Mouse (Mus musculus): ENCODE measurements at regions not wholly inside any gene's neighbourhood (a gene's known extent, or its start where the extent isn't known, plus 50 kb on each side); places are given as distances from the start of the nearest gene placed in this dataset.

GRCm38 (mm10) chr13:101505054-101505453, 263.0 kb downstream of the Pik3r1 start:
- no peak for DNase-seq (ENCODE audit: low spot score)

- no peak for DNase-seq (ENCODE audit: low spot score)
Observed at GRCm38 (mm10) chr13:101504241-101504640, 263.8 kb downstream of the Pik3r1 start.

DNA sequence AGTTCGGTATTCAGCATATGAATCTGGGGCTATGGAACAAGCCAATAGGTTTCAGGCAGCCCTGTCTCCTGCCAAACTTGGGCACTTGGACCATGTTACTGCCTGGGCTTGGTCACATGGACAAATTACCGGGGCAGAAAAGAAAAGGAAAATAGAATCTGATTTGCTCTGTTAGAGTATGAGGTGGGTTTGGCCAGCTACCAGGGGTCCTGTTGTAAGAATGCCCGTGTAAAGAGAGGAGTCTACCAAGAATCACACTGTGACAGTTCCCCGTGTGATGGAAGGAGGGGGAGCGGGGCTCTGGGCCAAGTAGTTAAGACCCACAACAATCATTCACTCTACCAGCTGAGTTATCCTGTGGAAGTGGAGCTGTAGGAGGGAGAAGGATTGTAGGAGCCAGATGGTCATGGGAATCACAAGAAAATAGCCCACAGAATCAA, 266.2 kb downstream of the Pik3r1 start:
- no peak for DNase-seq (ENCODE audit: low spot score)

- no peak for DNase-seq (ENCODE audit: low spot score)
Observed at GRCm38 (mm10) chr13:101501061-101501460, 267.0 kb downstream of the Pik3r1 start.

GRCm38 (mm10) chr13:101491835-101492234, 276.2 kb downstream of the Pik3r1 start:
- DNase-seq (ENCODE audit: low spot score) = peak; percentile 3

DNA sequence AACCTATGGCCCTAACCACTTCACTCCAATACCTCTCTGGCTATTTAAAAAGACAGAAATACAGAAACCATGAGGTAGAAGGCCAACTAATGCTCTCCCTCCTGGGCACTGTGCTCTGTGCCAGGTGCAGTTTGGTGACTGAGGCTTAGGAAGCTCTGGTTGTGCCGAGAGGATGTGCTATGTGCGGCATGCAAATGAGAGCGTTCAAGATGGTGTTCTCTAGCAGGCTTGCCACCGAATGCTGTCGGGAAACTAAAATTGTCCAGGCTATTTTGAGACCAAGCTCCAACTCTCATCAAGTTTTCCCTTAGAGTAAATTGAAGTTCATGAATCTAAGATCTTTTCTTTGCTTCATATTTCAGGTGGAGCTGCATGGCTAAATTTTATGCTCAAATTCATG, 277.1 kb downstream of the Pik3r1 start:
- no peak for DNase-seq (ENCODE audit: low spot score)

GRCm38 (mm10) chr13:101487621-101488020, 280.4 kb downstream of the Pik3r1 start:
- no peak for DNase-seq (ENCODE audit: low spot score)

- DNase-seq (ENCODE audit: low spot score) = no peak
Observed at GRCm38 (mm10) chr13:101485823-101486222, 282.2 kb downstream of the Pik3r1 start.

GRCm38 (mm10) chr13:101483816-101484215, 284.2 kb downstream of the Pik3r1 start:
- no peak for DNase-seq (ENCODE audit: low spot score)

DNA sequence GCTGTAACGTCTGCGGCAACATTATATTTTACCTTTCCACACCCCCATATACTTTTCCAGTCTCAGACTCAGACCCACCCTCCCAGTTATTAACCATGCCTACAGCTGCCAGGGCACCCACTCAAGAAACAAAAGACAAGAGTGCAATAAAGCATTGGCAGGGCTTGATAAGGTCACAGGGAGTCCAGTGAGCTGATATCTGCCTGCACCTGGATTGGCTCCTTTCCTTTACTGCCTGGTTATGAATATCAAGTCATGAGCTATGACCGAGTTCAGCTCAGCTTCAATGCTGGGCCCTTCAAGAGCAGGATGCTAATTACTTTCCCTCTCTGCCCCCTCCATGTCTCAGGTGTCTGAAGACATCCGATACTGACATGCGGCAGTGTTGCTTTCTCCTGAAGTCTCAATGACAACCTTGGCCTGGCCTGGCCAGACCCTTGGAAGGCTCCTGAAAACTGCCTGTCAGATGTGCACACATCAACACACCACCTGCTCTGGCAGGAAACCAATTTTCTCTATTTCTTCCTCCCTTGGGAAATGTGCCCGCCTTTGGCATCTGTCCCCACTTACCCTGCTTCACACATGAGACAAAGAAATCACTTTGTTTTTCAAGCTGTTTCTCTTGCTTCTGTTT, 286.3 kb downstream of the Pik3r1 start:
- DNase-seq (ENCODE audit: low spot score) = no peak

DNA sequence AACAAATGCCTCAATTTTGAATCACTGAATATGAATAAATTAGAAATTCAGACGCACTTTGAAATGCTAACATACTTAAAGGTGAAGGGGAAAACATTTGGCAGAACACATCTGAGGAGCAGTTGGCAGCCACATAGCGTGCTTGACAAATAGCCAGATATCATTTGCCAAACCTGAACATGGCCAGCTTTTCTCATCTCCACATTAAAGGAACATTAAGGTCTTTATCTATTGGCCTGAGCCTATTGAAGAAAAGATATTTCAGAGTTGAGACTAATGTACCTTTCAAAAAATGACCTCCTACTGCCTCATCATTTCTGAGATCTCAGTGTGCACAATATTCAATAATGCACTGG, 288.7 kb downstream of the Pik3r1 start:
- DNase-seq (ENCODE audit: low spot score) = no peak

DNA sequence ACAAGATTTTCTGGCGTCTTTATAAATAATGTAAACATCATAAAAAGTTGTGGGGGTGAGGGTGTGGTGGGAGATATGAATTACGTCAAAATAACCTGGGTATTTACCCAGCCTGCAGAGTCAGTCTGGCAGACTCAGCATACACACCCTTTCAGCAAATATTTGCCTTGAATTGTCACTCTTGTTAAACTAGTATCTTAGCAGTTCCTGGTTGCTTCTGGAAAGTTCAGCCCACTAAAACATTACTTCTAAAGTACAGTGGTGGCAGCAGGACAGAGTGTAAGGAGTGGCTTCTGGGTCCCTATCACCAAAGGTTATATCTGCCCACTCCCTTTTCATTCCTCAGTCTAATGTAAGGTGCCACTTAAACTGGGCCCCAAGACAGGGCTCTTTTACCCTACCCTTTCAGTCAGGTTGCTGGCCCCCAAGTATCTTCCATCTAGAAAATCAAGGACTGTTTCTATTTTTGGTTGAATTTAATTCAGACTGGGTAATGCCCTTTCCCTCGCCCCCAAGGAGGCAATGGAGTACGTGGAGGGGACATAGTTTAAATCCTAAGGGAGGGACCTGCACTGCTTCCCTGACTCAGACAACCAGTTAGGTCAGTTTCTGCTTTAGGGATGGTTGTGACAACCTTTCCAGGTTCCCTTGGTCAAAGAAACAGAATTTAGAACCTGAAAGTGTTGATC, 289.3 kb downstream of the Pik3r1 start:
- no peak for DNase-seq (ENCODE audit: low spot score)

DNA sequence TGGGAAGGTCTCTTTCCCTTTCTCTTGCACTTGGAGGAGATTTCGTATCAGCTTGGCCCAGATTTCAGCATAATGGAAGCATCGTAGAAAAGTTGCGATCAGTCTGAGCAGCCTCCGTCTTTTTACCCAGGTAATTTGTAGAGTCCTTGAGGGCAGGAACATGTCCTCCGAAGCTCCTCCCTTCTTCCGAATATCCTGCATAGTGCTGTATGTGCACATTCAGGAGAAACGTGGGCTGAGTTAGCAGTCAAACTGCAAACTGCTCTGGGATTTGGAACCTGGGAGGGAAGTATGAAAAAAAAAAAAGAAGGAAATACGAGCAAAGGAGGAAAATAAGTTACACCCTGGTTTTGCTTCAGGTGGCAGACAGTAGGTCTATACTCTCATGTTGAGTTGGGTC, 294.7 kb downstream of the Pik3r1 start:
- DNase-seq (ENCODE audit: low spot score) = no peak

DNA sequence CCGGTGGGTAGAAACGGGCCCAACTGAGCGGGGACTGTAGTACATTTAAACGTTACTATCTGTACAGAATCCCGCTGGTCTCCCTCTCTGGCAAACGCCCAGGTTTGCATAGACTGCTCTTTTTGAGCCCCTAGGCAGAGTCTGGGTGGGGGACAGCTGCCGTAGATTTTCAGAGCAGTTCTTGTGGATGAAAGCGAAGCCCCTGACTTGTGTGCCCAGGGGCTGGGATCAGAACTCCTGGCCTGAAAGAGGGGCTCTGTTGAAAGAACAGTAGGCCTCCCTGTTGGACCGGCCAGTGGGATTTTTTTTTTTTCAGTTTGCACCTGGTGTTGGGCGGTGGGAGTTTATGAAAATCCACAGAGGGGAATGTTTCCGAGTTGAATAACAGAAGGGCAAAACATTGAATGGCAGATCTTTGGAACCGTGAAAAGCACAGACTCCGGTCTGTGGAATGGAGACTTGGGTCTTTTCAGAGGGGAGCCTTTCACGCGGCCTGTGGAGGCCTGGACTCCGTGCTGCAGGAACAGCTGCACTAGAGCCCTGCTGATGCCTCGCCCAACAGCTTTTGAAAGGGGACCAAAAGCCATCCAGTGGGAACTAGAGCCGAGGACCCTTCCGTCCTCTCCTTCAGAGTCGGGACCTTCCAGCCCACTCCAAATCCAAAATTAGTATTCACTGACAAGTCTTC, 297.3 kb downstream of the Pik3r1 start:
- no peak for DNase-seq (ENCODE audit: low spot score)

DNA sequence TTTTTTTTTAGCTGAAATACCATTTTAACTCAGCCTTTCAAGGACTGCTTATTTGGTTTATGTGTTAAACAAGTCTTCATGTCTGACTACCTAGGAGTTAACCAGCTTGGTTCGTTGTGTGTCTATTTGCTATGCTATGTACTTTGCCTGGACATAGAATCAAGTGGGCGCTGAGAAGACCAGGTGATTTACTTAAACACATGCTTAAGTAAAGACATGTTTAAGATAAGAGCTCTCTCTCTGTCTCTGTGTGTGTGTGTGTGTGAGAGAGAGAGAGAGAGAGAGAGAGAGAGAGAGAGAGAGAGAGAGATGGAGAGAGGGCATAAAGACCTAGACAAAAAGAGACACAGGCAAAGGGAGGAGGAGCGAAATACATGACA, 302.3 kb downstream of the Pik3r1 start:
- DNase-seq (ENCODE audit: low spot score) = no peak

DNA sequence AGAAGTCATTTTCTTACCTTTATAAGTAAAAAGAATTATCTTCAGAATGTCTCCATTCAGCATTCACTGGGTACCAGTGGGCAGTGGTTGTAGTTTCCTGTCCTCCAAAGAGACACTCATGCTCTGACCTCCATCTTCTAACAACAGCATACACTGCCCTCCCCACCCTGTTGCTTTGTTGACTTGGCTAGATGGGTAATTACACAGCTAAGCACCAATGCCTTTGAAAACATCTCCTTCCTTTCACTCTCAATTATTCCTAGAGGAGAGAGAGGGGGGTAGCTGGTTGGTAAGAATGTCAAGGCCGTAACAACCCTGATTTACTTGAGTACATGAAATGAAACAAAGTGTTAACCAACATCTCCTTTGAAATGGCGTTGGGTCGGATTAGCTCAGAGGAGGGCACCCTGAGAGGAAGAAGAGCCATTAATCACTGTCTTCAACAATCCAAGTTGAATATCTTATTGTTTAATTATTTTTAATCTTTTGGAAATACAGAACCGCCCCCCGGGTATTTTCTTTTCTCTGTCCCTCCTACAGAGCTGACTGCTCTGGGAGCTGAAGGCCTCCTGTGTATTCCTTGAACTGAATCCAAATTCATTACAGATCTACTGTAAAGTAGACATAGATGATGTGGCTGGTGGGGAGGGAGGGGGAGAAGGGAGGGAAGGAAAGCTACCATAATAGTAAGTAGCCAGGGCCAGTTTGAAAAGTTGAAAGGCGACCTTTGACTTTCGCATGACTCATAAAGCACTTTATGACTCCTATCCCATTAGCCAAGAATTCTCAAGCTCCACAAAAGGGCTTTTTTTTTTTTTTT, 302.9 kb downstream of the Pik3r1 start:
- no peak for DNase-seq (ENCODE audit: low spot score)

DNA sequence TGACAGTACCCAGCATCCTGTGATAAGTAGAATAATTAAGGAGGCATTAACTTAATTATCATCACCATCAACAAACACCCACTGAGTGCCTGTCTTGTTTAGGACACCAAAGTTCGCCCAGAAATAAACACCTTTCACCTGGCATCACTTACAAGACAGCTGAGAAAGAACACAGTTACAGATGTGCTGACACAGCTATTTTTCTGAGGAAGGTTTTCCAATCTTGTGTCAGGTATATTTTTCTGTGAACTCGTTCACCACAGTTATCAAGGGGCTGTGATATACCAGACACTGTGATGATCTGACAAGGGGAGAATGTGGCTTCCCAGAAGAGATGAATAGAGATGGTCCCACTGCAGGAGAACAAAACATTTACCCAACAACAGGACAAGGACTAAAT, 311.1 kb downstream of the Pik3r1 start:
- DNase-seq (ENCODE audit: low spot score) = no peak

- DNase-seq (ENCODE audit: low spot score) = no peak
Observed at GRCm38 (mm10) chr13:101454276-101454675, 313.7 kb downstream of the Pik3r1 start.

DNA sequence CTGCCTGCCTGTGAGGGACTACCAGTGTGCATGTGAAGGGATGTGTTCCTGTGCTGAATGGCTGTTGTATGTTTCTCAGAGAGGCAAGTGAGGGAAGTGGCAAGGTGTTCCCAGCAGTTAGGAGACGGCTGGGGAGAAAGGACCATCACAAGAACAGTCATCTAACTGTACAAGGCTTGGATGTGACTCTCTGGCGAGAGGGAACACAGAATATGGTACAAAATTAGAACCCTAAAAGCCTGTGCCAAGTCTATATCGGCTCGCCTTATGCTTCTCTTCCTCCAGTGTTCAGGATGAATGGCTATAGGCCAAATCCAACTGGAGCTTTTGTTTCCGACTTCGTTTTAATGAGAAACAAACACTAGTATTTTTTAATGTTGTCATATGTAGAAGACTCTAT, 317.5 kb downstream of the Pik3r1 start:
- no peak for DNase-seq (ENCODE audit: low spot score)

DNA sequence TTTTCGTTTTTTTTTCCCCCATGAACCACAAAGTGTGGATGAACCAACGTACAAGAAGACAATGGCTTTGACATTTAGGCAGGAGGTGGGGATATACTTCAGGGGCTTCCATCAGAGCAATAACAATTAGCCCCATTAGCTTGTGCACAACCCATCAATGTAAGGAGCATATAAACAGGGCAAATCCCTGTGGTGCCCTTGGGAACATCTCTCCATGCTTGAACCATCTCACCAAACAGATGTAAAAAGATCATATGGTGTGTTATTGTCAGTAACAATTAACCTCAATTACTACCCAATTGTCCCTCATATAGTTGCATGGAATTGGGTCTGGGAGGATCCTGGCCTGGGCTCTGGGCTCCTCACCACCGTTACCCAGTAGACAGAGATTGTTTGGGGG, 328.5 kb downstream of the Pik3r1 start:
- DNase-seq (ENCODE audit: low spot score) = peak; percentile 70

DNA sequence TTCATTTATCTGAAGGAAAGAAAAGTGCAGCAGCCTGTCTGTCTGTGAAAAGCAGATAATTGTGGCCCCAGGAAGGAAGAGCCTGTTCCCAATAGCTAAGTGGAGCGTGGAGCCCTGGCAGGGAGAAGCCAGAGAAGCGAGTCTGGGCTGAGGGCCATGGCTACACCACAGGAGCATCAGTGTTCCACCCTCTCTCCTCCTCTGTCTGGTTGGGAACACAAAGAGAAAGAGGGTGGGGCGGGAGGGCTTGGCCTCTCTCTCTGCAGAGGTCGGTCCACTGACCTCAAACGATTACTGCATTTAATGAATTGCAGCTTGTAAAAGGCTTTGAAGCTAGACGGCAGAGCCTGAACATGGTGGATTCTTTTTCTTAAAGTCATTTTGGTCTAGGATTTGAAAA, 329.0 kb downstream of the Pik3r1 start:
- peak; percentile 62 for DNase-seq (ENCODE audit: low spot score)

DNA sequence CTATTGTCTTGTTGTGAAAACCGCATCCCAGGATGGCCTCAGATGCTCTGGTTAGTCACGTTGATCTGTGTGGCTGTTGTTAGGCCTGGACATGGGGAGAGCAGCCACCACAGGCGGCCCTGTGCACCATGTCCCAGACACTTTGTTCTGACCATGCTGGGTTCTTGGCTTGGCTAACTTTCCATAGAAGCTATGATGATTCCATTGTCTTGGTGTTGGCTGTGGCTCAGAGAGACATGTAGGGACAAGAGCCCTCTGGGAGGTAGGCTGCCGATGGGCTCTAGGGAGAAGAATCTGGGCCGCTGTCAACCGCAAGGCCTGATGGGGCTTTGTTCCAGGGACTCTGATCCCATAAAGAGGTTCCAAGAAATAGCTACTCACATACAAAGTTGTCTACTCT, 334.9 kb downstream of the Pik3r1 start:
- no peak for DNase-seq (ENCODE audit: low spot score)
